Mouse (Mus musculus): ENCODE measurements at regions not wholly inside any gene's neighbourhood (a gene's known extent, or its start where the extent isn't known, plus 50 kb on each side); places are given as distances from the start of the nearest gene placed in this dataset.

- no peaks in the 10 kb centered on the region for H3K9me3 ChIP-seq (replicated peaks; ENCODE audit: insufficient read depth, low read length)
- TF ChIP-seq MEF2A (IDR thresholded peaks at IDR 0.05; ENCODE audit: extremely low read depth, insufficient replicate concordance, low read depth, low read length, poor library complexity, severe bottlenecking) (no peak), GABPA (IDR thresholded peaks at IDR 0.05; ENCODE audit: low read depth, low read length) (no peak), ZC3H11A (IDR thresholded peaks at IDR 0.05; ENCODE audit: low read depth, low read length) (peak; percentile 84), SMC3 (IDR thresholded peaks at IDR 0.05; ENCODE audit: low read depth, low read length) (peak; percentile 91), MXI1 (IDR thresholded peaks at IDR 0.05; ENCODE audit: low read depth, low read length) (no peak), GATA1 (IDR thresholded peaks at IDR 0.05; ENCODE audit: low read depth, low read length) (no peak), RAD21 (IDR thresholded peaks at IDR 0.05; ENCODE audit: low read depth, low read length) (peak; percentile 88), CTCF (IDR thresholded peaks at IDR 0.05 in 2 of 3, conservative IDR thresholded peaks at IDR 0.05 in 1 of 3; ENCODE audit: control insufficient read depth in 1 of 3, insufficient read depth in 1 of 3, low read depth in 2 of 3, low read length in 3 of 3, poor library complexity in 1 of 3, severe bottlenecking in 1 of 3) (peak; percentile 62 to 85 (median 70))
- H3K27me3 ChIP-seq (ENCODE audit: control insufficient read depth in 1 of 2, insufficient read depth in 2 of 2, low read length in 2 of 2), result no peaks in the 10 kb centered on the region
- H3K4me3 ChIP-seq (ENCODE audit: control insufficient read depth in 1 of 2, insufficient read depth in 1 of 2, low read depth in 2 of 2, low read length in 2 of 2), result no peak overlapping the region
- DNase-seq (ENCODE audit: low read depth, low spot score), result peak; percentile 76
- H3K9ac ChIP-seq (ENCODE audit: control insufficient read depth, low read depth, low read length, poor library complexity, severe bottlenecking), result no peak overlapping the region
- no peaks in the 10 kb centered on the region for H3K36me3 ChIP-seq (ENCODE audit: control insufficient read depth in 1 of 2, insufficient read depth in 2 of 2, low read length in 2 of 2)
- H3K4me1 ChIP-seq (ENCODE audit: control insufficient read depth in 1 of 2, insufficient read depth in 2 of 2, low read length in 2 of 2), result no peaks in the 10 kb centered on the region
- H3K79me2 ChIP-seq (ENCODE audit: control insufficient read depth, insufficient read depth, low read length, poor library complexity), result no peaks in the 10 kb centered on the region
- no peak overlapping the region for H3K27ac ChIP-seq (ENCODE audit: control insufficient read depth, low read depth, low read length)
Observed at GRCm38 (mm10) chr2:149350239-149350811, 54.5 kb upstream of the Cst10 start.
